Mouse (Mus musculus): ENCODE results near the gene Cdh24.

Gene Cdh24

DNA sequence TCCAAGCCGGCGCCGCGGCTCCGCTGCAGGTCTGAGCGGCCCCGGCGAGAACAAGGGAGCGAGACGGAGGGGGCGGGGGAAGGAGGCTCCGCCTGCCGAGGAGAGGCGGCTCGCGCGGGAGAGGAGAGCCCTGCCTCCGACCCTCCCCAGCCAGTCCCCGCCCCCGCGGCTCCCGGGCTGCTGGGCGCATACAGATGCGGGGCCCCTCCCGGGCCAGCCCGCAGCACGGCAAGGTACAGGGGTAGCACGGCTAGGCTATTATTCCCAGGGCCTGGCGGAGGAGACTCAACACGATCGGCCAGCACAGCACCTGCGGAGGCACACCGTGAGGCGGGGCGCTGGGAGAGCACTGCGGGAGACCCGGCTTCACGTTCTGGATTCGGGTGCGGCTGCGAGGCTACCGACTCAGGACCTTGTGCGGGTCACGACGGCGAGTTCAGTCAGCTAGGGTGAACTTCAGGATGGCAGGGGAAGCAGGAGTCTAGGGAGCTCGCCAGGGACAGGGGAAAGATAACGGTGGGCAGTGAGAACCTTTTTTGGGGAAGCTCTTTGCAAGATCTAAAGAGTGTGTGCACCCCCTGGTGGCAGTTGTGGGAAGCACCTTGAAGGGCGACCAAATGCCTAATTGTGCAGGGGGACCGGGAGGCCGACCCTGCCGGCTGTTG is at the start of gene Cdh24:
TSS of gene Cdh24 (minus strand) at position 60 of the 665 bp plus-strand sequence.
- peak; percentile 87 for DNase-seq

DNA sequence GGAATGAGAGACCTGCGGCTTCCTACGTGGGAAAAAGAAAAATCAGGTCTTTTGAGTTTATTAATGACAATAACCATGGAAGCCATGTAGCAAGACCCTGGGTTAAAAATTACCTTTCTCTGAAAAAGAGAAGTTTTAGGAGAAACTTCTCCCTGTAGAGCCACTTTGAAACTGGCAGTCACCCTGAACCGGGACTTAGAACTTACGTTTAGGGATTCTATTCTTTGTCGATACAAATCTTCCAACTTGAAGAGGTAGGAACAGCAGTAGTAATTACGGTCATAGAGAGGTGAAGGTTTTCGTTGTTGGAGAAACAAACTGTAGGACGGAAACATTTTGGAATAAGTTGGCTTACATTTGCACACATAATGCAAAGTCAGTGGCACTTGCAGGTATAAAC is 46.1 kb upstream of the Cdh24 start:
- no peak for DNase-seq

DNA sequence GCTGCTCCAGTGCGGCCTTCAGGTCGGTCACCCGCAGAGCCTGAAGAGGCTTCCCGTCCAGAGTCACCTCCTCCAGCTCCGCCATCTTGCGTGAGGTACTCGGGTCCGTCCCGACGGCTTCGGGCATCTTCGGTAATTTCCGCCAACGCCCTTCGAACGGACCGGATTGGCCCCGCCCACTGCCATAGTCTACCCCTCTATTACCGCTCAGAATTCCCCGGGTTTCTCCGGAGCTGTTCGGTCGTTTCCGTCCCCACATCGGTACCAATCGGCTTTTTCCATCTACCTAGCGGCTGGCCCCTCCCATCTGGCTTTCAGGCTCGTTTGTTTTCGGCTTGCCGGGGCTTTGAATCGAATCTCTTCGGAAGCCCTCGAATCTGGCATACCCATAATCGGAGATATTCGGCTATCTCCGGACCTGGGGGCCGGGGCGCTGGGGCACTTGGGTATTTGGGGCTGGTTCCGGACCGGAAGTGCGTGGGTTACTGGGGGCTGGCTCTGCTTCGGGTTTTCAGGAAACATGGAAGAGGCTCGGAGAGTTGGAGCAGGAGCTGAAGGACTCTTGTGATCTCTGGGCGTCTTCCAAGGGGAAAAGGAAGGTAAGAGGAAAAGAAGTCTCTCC is 45.5 kb upstream of the Cdh24 start, which contains the start of gene Acin1:
TSS of gene Acin1 (minus strand) at position 410 of the 622 bp plus-strand sequence.
- peak; percentile 100 for DNase-seq

DNA sequence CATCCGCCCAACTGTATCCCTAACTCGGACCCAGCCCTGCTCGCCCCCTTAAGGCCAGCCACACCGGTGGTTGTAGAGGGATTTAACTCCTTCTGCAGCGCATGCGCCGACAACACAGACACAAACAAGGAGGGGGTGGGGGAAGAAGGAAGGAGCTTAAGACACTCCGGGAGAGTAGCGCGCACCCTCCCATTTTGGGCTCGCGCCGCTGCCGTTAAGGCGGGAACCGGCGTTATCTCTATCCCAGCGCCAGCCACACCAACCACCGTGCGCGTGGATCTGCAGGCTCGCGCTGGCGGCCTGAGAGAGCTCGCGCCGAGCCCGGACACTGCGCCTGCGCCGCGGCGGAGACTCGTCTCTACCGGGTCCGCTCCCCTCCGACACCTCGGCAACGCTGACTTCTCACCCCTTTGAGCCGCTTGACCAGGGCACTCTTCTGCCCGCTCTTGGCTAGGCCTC is 44.9 kb upstream of the Cdh24 start, which contains the start of gene 1700123O20Rik:
TSS of gene 1700123O20Rik (plus strand) at position 154 of the 459 bp plus-strand sequence.
- peak; percentile 88 for DNase-seq

DNA sequence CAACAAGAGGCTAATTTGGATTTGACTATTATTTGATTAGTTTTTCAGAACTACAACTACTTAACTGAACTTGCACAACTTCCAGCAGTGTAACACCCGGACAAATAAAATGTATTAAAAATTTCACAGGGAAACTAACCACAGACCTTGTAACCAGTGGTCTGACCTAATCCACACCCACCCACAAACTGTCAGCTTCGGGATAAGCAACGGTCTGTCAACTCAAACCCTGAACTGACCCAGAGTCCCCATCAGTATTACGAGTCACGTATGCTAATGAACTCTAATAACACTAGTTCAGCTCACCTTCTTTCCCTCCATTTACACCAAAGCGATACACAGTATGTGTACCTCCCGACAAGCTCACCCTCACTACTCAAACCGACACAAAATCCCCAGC is 44.3 kb upstream of the Cdh24 start:
- no peak for DNase-seq

DNA sequence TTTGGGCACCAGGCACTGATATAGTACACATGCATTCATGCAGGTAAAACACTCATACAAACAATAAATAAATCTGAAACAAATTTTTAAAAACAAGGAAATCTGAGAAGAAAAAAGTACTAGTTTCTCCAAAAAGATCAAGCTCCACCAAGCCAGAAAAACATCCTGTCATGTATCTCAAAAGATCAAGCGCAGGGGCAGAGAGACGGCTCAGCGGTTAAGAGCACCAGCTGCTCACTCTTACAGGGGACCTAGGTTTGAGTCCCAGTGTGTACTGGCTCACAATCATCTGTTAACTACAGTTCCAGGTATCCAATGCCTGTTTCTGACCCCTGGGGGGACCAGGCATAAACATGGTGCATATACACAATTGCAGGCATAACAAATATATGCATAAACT is 41.2 kb upstream of the Cdh24 start:
- DNase-seq, result no peak

DNA sequence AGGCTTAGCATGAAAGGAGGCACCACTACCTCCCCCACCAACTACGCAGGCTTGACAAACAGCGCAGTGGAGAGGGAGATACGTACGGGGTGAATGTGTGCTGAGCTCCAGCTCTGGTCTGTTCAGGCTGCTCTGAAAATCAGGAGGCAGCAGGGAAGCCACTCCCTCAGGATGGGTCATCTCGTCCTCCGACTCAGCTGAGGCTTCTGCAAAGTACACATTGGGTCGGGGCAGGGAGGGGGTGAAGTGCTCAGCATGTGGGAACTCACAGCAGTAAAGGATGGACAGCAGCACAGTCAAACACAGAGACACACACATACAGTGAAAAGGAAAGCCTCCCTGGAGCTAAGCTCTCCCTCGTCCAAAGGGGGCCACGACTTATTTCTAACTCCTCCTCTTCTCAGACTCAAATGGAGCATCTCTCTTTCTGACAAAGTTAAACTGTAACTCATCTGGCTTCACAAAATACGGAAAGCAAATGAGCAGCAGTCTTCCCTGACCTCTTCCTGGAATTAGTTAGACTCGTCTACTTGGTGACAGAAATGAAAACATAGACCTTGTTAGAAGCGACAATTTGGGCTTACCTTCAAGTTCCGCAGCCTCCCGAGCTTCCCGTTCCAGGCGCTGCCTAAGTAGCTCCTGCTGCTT is 37.6 kb upstream of the Cdh24 start:
- DNase-seq, result no peak

DNA sequence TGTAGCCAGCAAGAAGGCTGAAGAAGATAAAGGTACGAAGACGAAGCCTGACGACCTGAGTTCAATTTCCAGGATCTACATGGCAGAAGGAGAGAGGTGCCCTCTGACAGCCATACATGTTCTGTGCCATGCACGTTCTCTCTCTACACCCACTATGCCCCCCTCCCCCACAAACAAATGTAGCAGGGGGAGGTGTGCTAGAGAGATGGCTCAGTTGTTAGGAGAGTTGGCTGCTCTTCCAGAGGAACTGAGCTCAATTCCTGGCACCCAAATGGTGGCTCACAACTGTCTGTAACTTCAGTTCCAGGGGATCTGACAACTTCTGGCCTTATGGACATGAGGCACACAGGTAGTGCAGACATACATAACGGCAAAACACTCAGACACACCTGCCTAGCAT is 35.1 kb upstream of the Cdh24 start:
- no peak for DNase-seq

DNA sequence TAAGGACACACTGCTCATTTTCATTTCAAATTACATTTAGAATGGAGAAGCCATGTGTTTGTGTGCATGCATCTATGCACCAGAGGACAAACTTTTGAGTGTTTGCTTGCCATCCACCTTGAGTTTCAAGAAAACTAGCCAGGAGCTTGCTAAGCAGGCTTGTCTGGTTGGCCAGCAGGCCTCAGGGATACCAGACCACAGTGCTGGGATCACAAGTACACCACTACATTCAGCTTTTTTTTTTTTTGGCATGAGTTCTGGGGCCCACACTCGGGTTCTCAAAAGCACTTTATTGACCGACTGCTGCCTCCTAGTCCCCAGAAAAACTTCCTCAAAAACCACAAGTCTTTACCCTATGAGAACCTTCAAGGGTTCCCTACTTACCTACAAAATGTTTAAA is 33.2 kb upstream of the Cdh24 start:
- DNase-seq, result no peak

DNA sequence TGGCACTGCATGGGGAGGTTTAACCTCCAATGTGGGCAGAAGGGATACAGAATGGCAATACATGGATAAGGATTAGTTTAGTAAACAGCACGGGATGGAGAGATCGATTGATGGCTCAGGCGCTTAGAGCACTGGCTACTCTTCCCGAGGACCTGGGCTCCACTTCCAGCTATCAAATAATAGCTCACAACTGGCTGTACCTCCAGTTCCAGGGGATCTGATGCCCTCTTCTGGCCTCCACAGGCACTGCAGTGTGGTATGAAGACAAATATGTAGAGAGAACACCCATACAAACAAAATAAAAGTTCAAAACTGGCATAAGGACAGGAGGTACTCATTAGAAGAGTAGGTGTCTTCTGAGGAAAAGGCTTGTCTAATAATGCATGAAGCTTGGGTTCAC is 28.2 kb upstream of the Cdh24 start:
- DNase-seq, result peak; percentile 48

DNA sequence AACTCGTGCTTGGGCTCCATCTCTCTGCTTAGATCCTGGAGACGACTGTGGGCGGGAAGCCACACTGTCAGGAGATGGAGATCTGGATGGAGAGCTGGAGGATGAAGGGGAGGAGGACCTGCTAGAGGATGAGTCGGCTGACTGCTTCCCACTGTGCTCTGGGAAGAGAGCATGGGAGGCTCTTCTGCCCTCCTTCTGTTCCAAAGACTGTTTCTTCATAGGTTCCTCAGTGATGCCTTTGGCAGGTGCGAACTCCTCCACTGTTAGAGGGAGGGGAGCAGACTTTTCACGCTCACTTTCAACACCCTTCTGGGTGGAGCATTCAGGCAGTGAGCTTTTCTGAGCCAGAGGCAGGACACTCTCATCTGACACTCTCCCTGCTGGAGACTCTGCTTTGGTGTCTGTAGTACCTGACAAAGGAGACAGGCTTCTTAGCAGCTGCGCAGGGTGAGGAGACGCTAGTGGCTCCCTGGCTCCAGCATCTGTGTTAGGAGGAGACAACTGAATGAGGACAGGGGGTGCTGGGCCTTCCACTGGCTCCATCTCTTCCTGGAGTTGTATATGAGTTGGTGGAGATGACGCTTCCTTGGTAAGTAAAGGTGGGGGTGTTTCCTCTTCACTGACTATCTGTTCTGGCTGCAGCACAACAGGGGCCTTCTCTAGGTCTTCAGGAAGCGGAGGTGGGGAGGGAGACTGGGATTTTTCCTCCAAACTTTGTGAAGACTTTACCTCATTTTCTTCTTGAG is 23.5 kb upstream of the Cdh24 start:
- no peak for DNase-seq

DNA sequence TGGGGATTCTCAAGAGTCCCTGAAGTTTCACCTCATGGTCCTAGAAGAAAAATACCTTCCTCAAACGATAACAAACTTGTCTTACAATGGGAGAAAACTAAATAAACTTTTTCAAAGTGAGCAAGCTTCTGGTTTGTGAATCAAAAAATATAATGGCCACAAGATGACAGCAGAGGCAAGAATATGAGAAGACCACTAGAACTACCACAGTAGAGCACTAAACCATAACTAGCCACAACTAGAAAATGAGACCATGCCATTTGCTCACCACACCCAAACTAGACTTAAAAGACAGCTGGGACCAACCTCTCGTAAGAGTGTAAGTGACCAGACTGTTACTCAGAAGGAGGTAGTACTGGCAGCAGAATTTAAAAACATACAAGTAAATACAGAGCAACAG is 18.8 kb upstream of the Cdh24 start:
- DNase-seq, result no peak

DNA sequence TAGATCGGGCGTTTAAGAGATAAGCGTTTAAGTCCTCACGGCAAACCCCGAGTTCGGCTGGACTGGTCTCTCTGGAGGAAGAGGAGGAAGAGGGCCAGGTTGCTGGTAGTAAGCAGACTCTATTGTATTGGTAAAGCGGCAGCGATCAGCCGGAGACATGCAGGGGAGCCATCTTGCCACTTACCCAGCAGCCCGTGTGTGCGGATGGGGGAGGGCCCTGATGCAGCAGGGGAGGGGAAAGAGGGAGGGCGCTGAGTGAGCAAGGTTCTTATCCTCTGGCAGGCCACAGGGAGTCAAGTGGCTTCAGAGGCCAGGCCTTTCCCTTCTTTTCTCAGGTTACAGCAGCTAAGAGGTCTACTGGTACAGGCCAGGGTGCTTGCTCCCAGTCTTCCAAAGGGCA is 12.3 kb upstream of the Cdh24 start:
- peak; percentile 87 for DNase-seq

DNA sequence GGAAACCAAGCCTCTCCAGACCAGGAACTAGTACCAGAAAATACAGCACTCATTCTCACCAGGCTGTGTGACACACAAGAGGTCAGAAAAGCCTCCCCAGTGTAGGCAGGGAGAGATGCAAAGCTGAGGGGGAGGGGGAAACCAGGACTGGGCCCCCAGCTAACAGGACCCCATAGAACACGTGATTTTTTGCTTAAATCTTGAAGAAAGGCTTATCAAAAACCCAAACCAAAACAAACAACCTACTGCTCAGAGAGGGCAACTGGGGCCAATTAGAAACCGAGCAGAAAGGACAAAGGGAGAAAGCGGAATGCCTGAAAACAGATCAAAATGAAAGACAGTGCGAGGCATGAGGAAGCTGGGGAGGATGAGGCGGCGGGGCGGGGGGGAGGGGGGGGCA is 11.6 kb upstream of the Cdh24 start:
- DNase-seq, result no peak

DNA sequence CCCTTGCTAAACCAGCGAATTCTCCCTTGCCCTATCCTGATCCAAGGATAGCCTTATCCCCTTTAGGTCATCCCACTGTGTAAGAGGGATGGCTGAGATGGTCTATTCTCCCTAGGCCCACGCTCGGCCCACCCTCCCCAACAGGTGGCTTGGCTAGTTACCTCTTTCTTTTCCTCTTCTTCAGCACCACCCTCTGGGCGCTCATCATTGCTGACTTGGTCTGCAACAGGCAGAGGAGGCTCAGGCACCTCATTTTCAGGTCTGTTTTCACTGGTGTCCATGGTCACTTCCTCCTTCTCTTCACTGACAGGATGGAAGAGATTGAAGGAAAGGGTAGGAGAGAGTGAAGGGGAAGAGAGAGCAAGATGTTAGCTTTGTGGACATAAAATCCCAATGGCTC is 10.4 kb upstream of the Cdh24 start:
- no peak for DNase-seq

DNA sequence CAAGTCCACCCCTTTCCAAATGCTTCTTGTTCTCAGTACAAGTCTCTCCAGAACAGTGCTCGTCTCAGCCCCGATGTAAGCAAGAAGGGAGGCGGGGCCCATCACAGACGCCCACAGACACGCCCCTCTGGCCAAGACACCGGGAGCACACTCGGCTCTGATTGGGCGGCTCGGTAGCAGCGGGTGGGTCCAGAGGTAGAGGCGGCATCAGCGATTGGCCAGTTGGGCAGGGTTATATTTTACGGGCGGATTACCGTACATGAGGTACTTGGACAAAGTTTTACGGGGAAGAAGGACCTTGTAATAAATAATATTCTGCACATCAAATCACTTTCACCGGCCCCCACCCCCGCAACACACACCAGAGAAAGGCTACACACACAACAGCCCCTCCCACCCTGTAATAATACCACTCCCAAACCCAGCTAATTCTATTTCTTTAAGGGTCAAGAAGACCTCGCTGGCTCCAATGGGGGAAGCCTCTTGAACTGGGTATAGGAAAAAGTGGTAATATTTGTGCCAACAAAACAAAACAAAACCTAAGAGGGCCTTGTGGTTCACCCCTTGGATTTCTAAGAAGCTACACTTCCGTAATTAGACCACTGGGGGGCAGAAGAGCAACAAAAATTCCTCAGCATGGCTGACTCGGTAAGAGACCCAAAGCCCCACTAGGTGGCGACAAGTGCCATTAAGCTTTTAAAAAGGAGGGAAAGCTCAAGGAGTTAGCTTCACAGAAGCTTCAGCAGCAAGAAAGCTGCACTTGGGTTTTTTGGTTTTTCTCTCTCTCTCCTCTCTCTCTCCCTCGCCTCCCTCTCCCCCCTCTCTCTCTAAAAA is 9.7 kb upstream of the Cdh24 start:
- peak; percentile 91 for DNase-seq

DNA sequence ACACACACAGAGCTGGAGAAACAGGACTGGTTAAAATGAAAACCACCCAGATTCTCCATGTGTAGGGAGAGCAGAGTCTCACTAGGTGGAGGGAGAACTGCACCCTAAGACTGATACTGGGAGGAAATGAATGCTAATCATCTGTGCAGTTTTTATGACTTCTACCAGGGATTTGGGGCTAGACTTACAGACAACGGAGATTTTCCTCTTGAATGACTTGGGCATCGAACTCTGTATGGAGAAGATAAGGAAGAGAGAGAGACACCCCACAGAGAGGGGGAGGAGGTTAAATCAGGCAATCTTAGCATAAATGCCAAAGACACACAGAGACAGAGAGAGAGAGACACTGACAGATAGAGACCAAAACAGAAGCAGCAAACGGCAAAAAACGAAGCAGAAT is 6.7 kb upstream of the Cdh24 start:
- no peak for DNase-seq

DNA sequence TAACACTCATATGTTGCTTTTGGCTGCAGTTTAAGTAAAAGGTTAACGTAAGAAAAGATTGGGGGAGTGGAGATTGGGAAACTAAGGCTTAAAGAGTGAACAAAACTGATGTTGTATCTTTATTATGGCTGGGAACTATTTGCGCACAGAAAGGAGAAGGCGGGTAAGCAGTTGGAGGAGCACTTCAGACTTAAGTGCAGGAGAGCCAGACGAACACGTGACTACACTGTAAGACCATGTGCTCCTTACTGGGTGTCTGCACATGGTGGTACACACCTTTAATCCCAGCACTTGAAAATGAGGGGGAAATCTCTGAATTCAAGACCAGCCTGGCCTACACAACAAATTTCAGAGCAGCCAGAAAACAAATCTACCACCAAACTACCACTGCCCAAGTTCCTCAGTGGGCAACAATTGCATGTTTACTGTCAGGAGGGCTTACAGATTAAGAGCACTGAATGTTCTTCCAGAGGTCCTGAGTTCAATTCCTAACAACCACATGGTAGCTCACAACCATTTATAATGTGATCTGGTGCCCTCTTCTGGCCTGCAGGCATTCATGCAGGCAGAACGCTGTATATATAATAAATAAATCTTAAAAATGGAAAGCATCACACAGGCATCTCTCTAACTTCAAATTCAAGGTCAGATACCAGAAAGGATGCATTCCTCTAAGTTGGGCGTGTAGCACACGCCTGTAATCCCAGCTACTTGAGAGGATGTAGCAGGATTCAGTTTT is 5.9 kb upstream of the Cdh24 start:
- DNase-seq, result no peak

DNA sequence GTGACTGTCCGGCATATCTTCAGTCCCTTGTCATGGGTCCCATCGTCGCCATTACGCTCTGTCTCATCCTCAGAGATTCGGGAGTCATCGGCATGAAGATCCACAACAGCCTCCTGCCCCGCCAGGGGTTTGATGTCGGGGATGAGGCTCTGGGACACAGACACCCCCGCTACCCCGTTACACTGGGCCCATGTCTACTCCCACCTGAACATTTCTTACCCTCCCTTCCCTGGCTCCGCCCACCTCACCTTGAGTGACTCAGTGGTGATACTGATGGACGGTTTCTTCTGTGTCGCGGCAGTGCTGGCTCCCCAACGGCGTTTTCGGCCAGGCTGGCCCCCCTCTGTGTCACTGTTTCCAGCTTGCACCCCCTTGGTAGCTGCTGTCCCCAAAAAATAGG is 5.3 kb upstream of the Cdh24 start:
- DNase-seq, result no peak

DNA sequence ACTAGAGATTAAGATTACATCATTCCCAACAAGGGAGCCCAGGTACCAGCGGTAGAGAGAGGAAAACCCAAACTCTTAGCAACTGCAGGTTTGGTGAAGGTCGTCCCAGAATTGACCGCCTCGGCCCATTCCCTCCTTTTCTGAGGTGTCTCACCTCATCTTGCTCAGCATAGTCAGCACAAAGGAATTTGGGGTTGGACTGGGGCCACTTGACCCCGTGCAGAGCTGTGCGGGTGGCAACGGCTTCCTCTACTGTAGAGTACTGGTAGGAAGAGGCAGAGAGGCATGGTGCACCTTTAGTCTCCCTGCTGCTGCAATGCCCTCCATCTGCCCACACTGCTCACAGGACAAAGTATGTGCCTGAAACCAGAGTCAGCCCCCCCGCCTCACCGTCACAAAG is 3.1 kb upstream of the Cdh24 start:
- no peak for DNase-seq

DNA sequence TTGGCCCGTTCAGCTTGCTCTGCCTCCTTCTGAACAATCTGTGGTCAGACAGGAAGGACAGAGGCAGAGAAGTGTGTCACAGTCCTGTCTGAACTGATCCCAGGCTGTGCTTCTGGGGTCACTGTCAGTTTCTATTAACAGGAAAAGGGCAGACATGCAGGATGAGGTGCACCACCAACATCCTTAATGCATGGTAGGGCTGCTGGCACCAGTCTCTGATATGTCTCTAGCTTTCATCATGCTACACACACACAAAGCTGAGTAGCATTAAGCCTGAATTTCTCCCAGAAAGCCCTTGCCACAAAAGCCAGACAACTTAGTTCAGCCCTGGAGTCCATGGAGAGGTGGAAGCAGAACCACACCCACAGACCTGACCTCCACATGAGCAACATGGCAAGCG is 1.8 kb upstream of the Cdh24 start:
- DNase-seq, result no peak
